Mouse (Mus musculus) hindbrain, embryonic 12.5 days (tissue): ENCODE results near the gene Mybphl. TPM values are rescaled to one million over a fixed set of nuclear protein-coding genes. Genes with fewer than 3 reads are reported as not detected.

Experiments used
- ATAC-seq: fragments of 200-750 bp; cut with Nextera tagmentation; 2 replicates; pipeline ENCODE4 v1.8.0; 2017; ENCODE audit warnings: moderate TSS enrichment; ENCODE audit not compliant: low FRiP score
- H3K27ac ChIP-seq: fragments of 300-500 bp; sonication (generic); 2 replicates; pipeline ENCODE4 v1.5.1; 2016; ENCODE audit warnings: mild to moderate bottlenecking
- H3K27me3 ChIP-seq: fragments of 300-500 bp; sonication (generic); 2 replicates; pipeline ENCODE4 v1.6.1; 2016; ENCODE audit warnings: mild to moderate bottlenecking
- H3K36me3 ChIP-seq: fragments of 300-500 bp; sonication (generic); 2 replicates; pipeline ENCODE4 v1.6.1; 2016; ENCODE audit warnings: mild to moderate bottlenecking
- H3K4me1 ChIP-seq: fragments of 300-500 bp; sonication (generic); 2 replicates; pipeline ENCODE4 v1.6.1; 2016
- H3K4me2 ChIP-seq: fragments of 300-500 bp; sonication (generic); replicated peaks from 2 replicates; pipeline ENCODE4 v1.6.1; 2016; ENCODE audit warnings: mild to moderate bottlenecking
- H3K4me3 ChIP-seq: fragments of 300-500 bp; sonication (generic); 2 replicates; pipeline ENCODE4 v1.5.1; 2016; ENCODE audit warnings: mild to moderate bottlenecking
- H3K9ac ChIP-seq: fragments of 300-500 bp; sonication (generic); 2 replicates; pipeline ENCODE4 v1.6.1; 2016; ENCODE audit warnings: mild to moderate bottlenecking, moderate library complexity
- H3K9me3 ChIP-seq: fragments of 300-500 bp; sonication (generic); replicated peaks from 2 replicates; pipeline ENCODE4 v1.6.1; 2016; ENCODE audit warnings: mild to moderate bottlenecking
- WGBS: fragments of 180-500 bp; shearing (Covaris S2); methylation state at CpG from one replicate; pipeline ENCODE4 v1.1.7; 2016; 5-methylcytosine and 5-hydroxymethylcytosine counted together
- polyA plus RNA-seq: library from polyadenylated mRNA; unstranded; fragments of >200 nt; fragmentation: Nextera tagmentation; extraction: Ambion mirVana; gene quantifications from 2 replicates; pipeline ENCODE4 v1.2.1, GENCODE M21; 2016

Gene Mybphl
- polyA plus RNA-seq, 1 experiment from 2014 or later = not detected

GRCm38 (mm10) chr3:108414857-108415830 is 50.4 kb downstream of the Mybphl start, which contains the start of gene Celsr2:
Gene Celsr2 (minus strand): TSS chr3:108415552.
- Histone ChIP-seq H3K4me2 (peak within 1 kb of the TSS; percentile 85), H3K4me3 (peak within 1 kb of the TSS; percentile 87), H3K9me3 (peaks cover 5% of the 10 kb centered on the region; the same call in 1 of the 2 replicates), H3K9ac (peak within 1 kb of the TSS; percentile 98), H3K27me3 (peaks cover 9% of the 10 kb centered on the region), H3K4me1 (peaks cover 48% of the 10 kb centered on the region), H3K27ac (peak within 1 kb of the TSS; percentile 90), H3K36me3 (peaks cover 35% of the 10 kb centered on the region)
- 3% methylated on average over 65 of the region's 67 CpGs for WGBS
- ATAC-seq = peak; percentile 10

- under 1% methylated on average over 42 of the region's 48 CpGs for WGBS
- peak overlapping the region; percentile 85 for H3K4me2 ChIP-seq
- peaks cover 42% of the 10 kb centered on the region for H3K4me1 ChIP-seq
- peak; percentile 73 for ATAC-seq
- peak overlapping the region; percentile 90 for H3K27ac ChIP-seq
- H3K36me3 ChIP-seq = peaks cover 30% of the 10 kb centered on the region
- peaks cover 5% of the 10 kb centered on the region; the same call in 1 of the 2 replicates for H3K9me3 ChIP-seq
- H3K27me3 ChIP-seq = peaks cover 9% of the 10 kb centered on the region
- peak overlapping the region; percentile 98 for H3K9ac ChIP-seq
- peak overlapping the region; percentile 87 for H3K4me3 ChIP-seq
These were observed 51.1 kb downstream of the Mybphl start for GRCm38 (mm10) chr3:108415831-108416223.

- H3K9ac ChIP-seq = peak overlapping the region; percentile 56; the same call in 1 of the 2 replicates
These were observed 58.3 kb downstream of the Mybphl start for GRCm38 (mm10) chr3:108423006-108423405.

GRCm38 (mm10) chr3:108423844-108424801 is 59.4 kb downstream of the Mybphl start:
- Histone ChIP-seq H3K4me3 (peak overlapping the region; percentile 10), H3K4me1 (peaks cover 53% of the 10 kb centered on the region), H3K27me3 (no peaks in the 10 kb centered on the region)

More at GRCm38 (mm10) chr3:108423006-108423405, 58.3 kb downstream of the Mybphl start:
- peaks cover 27% of the 10 kb centered on the region for H3K36me3 ChIP-seq
- ATAC-seq = no peak
- no peaks in the 10 kb centered on the region for H3K27me3 ChIP-seq
- no peak overlapping the region for H3K4me3 ChIP-seq
- no peaks in the 10 kb centered on the region for H3K9me3 ChIP-seq
- peak overlapping the region; percentile 50; the same call in 1 of the 2 replicates for H3K4me2 ChIP-seq
- H3K4me1 ChIP-seq = peaks cover 49% of the 10 kb centered on the region
- peak overlapping the region; percentile 83 for H3K27ac ChIP-seq
- 30% methylated on average over 6 of the region's 6 CpGs for WGBS

GRCm38 (mm10) chr3:108424944-108425623 is 60.4 kb downstream of the Mybphl start:
- Histone ChIP-seq H3K4me2 (no peak overlapping the region), H3K27me3 (no peaks in the 10 kb centered on the region), H3K27ac (peak overlapping the region; percentile 83), H3K4me3 (no peak overlapping the region), H3K4me1 (peaks cover 53% of the 10 kb centered on the region), H3K36me3 (peaks cover 46% of the 10 kb centered on the region), H3K9me3 (no peaks in the 10 kb centered on the region), H3K9ac (no peak overlapping the region)
- 43% methylated on average over 7 of the region's 7 CpGs for WGBS
- ATAC-seq = peak; percentile 26; the same call in 1 of the 2 replicates

More at GRCm38 (mm10) chr3:108423844-108424801, 59.4 kb downstream of the Mybphl start:
- WGBS = 21% methylated on average over 11 of the region's 11 CpGs
- Histone ChIP-seq H3K9ac (peak overlapping the region; percentile 56), H3K36me3 (peaks cover 38% of the 10 kb centered on the region), H3K4me2 (peak overlapping the region; percentile 50), H3K9me3 (no peaks in the 10 kb centered on the region), H3K27ac (peak overlapping the region; percentile 83)
- peak; percentile 72 for ATAC-seq

- no peaks in the 10 kb centered on the region for H3K9me3 ChIP-seq
- H3K4me3 ChIP-seq = no peak overlapping the region
- ATAC-seq = no peak; the same call in 1 of the 2 replicates
- peaks cover 53% of the 10 kb centered on the region for H3K4me1 ChIP-seq
- no peak overlapping the region for H3K4me2 ChIP-seq
- WGBS = 65% methylated on average over 6 of the region's 6 CpGs
- H3K36me3 ChIP-seq = peaks cover 49% of the 10 kb centered on the region
- H3K9ac ChIP-seq = no peak overlapping the region
- no peaks in the 10 kb centered on the region for H3K27me3 ChIP-seq
- peak overlapping the region; percentile 83 for H3K27ac ChIP-seq
These were observed 60.9 kb downstream of the Mybphl start for GRCm38 (mm10) chr3:108425624-108426018.

Other genes with a start within 250 kb of the Mybphl start
- gene Gnai3, start 218.8 kb upstream of the Mybphl start, polyA plus RNA-seq = 193 and 201 TPM in 2 replicates
- gene Gpr61, start 210.0 kb upstream of the Mybphl start, polyA plus RNA-seq = 0.72 and 1.2 TPM in 2 replicates
- 10.7 and 13.1 TPM in 2 replicates for gene Amigo1, start 178.6 kb upstream of the Mybphl start, polyA plus RNA-seq
- 5.0 and 5.6 TPM in 2 replicates for gene Cyb561d1, start 163.7 kb upstream of the Mybphl start, polyA plus RNA-seq
- gene Atxn7l2, start 154.0 kb upstream of the Mybphl start, polyA plus RNA-seq = 27.6 and 29.6 TPM in 2 replicates
- gene Sypl2, start 138.3 kb upstream of the Mybphl start, polyA plus RNA-seq = 0.58 and 0.72 TPM in 2 replicates
- 205 and 218 TPM in 2 replicates for gene Psma5, start 108.0 kb upstream of the Mybphl start, polyA plus RNA-seq
- 35.0 TPM in 2 replicates for gene Sort1, start 80.8 kb upstream of the Mybphl start, polyA plus RNA-seq
- 39.4 and 41.0 TPM in 2 replicates for gene Psrc1, start 18.9 kb downstream of the Mybphl start, polyA plus RNA-seq
- gene Celsr2, start 50.6 kb downstream of the Mybphl start, polyA plus RNA-seq = 63.3 and 75.2 TPM in 2 replicates
- 186 and 188 TPM in 2 replicates for gene Sars, start 80.3 kb downstream of the Mybphl start, polyA plus RNA-seq
- gene 1700013F07Rik, start 169.2 kb downstream of the Mybphl start, polyA plus RNA-seq = 1.2 and 2.2 TPM in 2 replicates
- 3.1 and 5.9 TPM in 2 replicates for gene 5330417C22Rik, start 171.6 kb downstream of the Mybphl start, polyA plus RNA-seq
- gene Tmem167b, start 197.6 kb downstream of the Mybphl start, polyA plus RNA-seq = 60.3 and 66.8 TPM in 2 replicates
- 66.0 and 70.5 TPM in 2 replicates for gene Taf13, start 206.8 kb downstream of the Mybphl start, polyA plus RNA-seq
- gene Wdr47, start 226.4 kb downstream of the Mybphl start, polyA plus RNA-seq = 66.8 and 72.2 TPM in 2 replicates